Mouse (Mus musculus) heart, adult 11 months (tissue): ENCODE results near the gene Tymp.

Experiments used
- DNase-seq: peaks from one replicate; pipeline ENCODE4 v3.0.0; 2022

Tymp gene

DNA sequence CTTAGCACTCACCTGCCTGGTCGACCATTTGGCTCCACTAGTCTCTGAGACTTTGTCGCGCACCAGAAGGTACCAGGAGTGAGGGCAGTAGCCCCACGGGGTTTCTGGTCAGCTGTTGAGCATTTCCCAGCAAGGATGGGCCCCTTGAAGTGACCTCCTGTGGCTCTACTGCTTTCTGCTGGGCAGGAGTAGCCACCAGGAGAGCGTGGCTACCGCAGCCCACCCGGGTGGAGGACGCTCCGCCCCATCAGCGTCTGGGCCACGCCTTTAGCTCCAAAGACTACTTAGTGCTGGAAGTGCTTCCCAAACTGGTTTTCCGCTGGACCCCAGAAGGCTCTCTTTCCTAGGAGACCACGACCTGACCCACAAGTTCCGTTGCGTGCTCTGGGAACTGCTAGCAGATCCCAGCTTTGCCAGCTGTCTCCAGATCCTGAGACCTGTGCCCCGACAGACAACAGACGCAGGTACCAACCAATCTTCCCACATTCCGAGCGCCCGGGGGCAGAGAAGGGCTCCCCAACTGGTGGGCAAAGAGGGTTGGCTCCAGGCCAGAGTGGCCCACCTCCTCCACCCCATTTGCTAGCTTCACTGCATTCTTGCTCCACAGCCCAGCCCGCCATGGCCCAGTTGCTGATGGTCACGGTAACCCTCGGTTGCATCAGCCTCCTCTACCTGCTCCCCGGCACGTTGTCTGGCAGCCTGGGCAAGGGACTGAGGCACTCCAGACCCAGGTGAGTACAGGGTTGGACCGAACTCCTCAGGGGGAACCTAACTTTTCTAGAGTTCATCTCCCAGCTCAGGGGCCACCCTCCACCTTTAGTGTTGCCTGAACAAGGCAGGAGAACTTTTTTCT is 53.9 kb downstream of the Tymp start, which contains the start of gene Adm2:
Gene Adm2, plus strand, starts transcription at position 51 of the 853 bp plus-strand sequence.
- peak; percentile 79 for DNase-seq
